19 mouse cellular contexts compared by ENCODE assay signal in genomic region chr3:33398326-33398725, GRCm38 (mm10).
"Had no signal": no experiment of that assay in that cellular context is flagged by ENCODE, and none has a peak within 500 bp of the region (broad histone marks: within the 10 kb centered on the region; RNA-seq: fewer than 3 reads in every experiment).

No protein-coding gene starts in this region.

- H3K27ac ChIP-seq: limb, embryonic 15.5 days; liver, embryonic 12.5 days; midbrain, embryonic 10.5 days; neural tube, embryonic 15.5 days; stomach, embryonic 15.5 days had no signal

- H3K4me1 ChIP-seq: limb, embryonic 15.5 days; liver, embryonic 12.5 days; midbrain, embryonic 10.5 days; neural tube, embryonic 15.5 days; stomach, embryonic 15.5 days had no signal

- H3K4me3 ChIP-seq: limb, embryonic 15.5 days; liver, embryonic 12.5 days; midbrain, embryonic 10.5 days; myocyte; neural tube, embryonic 15.5 days; stomach, embryonic 15.5 days had no signal

- DNase-seq: kidney, adult 18-20 months; kidney, postnatal 10 days; layer of hippocampus, adult 9-11 months; layer of hippocampus, postnatal 36 days; lung, embryonic 14.5 days; lung, postnatal 10 days; lung, postnatal 4 days; midbrain, embryonic 14.5 days; right cerebral cortex, adult 18-20 months; right cerebral cortex, postnatal 4 days; spleen, adult 18-20 months; thymus, adult 2 months; thymus, postnatal 25 days had no signal

- H3K4me2 ChIP-seq: limb, embryonic 15.5 days; liver, embryonic 12.5 days; lung, embryonic 14.5 days; neural tube, embryonic 15.5 days; stomach, embryonic 15.5 days had no signal

- H3K9me3 ChIP-seq: limb, embryonic 15.5 days; liver, embryonic 12.5 days; midbrain, embryonic 10.5 days; neural tube, embryonic 15.5 days; stomach, embryonic 15.5 days had no signal

- H3K9ac ChIP-seq: limb, embryonic 15.5 days; liver, embryonic 12.5 days; lung, embryonic 14.5 days; neural tube, embryonic 15.5 days; stomach, embryonic 15.5 days had no signal

- H3K36me3 ChIP-seq: limb, embryonic 15.5 days; liver, embryonic 12.5 days; midbrain, embryonic 10.5 days; neural tube, embryonic 15.5 days; stomach, embryonic 15.5 days had no signal

- H3K27me3 ChIP-seq: limb, embryonic 15.5 days; liver, embryonic 12.5 days; neural tube, embryonic 15.5 days; stomach, embryonic 15.5 days had no signal

- ATAC-seq: liver, embryonic 12.5 days had no signal
